Mouse (Mus musculus) E14TG2a.4 (cell line): ENCODE measurements around the gene Serpinb1a.

Experiments used
- H3K27me3 ChIP-seq: 2 replicates; pipeline ENCODE4 v1.6.1; 2014; ENCODE audit warnings: low read length, control low read depth; ENCODE audit not compliant: insufficient read depth
- H3K36me3 ChIP-seq: 2 replicates; pipeline ENCODE4 v1.6.1; 2014; ENCODE audit warnings: low read length, control low read depth; ENCODE audit not compliant: insufficient read depth
- H3K4me1 ChIP-seq: replicated peaks from 2 replicates; pipeline ENCODE4 v1.6.1; 2014; ENCODE audit warnings: low read depth, low read length, control low read depth
- H3K4me3 ChIP-seq: replicated peaks from 2 replicates; pipeline ENCODE4 v1.5.1; 2014; ENCODE audit warnings: mild to moderate bottlenecking, low read length
- H3K9me3 ChIP-seq: 2 replicates; pipeline ENCODE4 v1.6.1; 2014; ENCODE audit warnings: low read length, control low read depth
- CTCF ChIP-seq: conservative IDR thresholded peaks from 2 replicates; pipeline ENCODE4 v1.5.1; 2014; ENCODE audit warnings: low read length
- NANOG ChIP-seq: IDR thresholded peaks from 2 replicates; pipeline ENCODE4 v1.6.1; 2014; ENCODE audit warnings: borderline replicate concordance, low read length, mixed read lengths
- POU5F1 ChIP-seq: IDR thresholded peaks from 2 replicates; pipeline ENCODE4 v1.6.1; 2014; ENCODE audit warnings: low read length, borderline replicate concordance

Gene Serpinb1a

GRCm38 (mm10) chr13:32794619-32795018 is 56.4 kb downstream of the Serpinb1a start:
- no peaks in the 10 kb centered on the region for H3K9me3 ChIP-seq
- no peaks in the 10 kb centered on the region for H3K36me3 ChIP-seq
- no peak overlapping the region for H3K4me3 ChIP-seq
- TF ChIP-seq POU5F1 (no peak), NANOG (no peak), CTCF (no peak)
- H3K4me1 ChIP-seq = 0 out of 2 replicates have a peak, but pooled peaks cover 3% of the 10 kb centered on the region
- no peaks in the 10 kb centered on the region for H3K27me3 ChIP-seq
